ENCODE assay signal across 8 mouse cellular contexts in genomic region chr2:3285181-3285530, GRCm38 (mm10). TPM values are rescaled to one million over a fixed set of nuclear protein-coding genes. Genes with fewer than 3 reads are reported as not detected.
A peak's percentile ranks its signal among the peaks of the same experiment; 100 is the strongest.
DNase-seq lines count a peak whose midpoint lies in the region; ATAC-seq lines count a peak whose summit lies in the region.

No protein-coding gene starts in this region.

- H3K4me3 ChIP-seq in megakaryocyte, embryonic 14.5 days (replicated peaks) = peak overlapping the region; percentile 99
- H3K4me3 ChIP-seq in heart, embryonic 16.5 days (ENCODE audit: low read length) = peak overlapping the region; percentile 98
- H3K4me3 ChIP-seq in liver, embryonic 15.5 days (replicated peaks) = peak overlapping the region; percentile 86

- no peak for ATAC-seq in megakaryocyte, adult 5-6 weeks (ENCODE audit: poor library complexity, severe bottlenecking)
- no peak for ATAC-seq in heart, embryonic 16.5 days (replicated peaks; ENCODE audit: extremely low read depth, insufficient read depth, low FRiP score)
- no peak for ATAC-seq in liver, embryonic 15.5 days (ENCODE audit: insufficient read depth)

- H3K36me3 ChIP-seq in megakaryocyte, embryonic 14.5 days (replicated peaks; ENCODE audit: low read length) = no peaks in the 10 kb centered on the region
- no peaks in the 10 kb centered on the region for H3K36me3 ChIP-seq in heart, embryonic 16.5 days (ENCODE audit: control insufficient read depth, insufficient read depth)
- no peaks in the 10 kb centered on the region for H3K36me3 ChIP-seq in liver, embryonic 15.5 days (replicated peaks)

- peaks cover 47% of the 10 kb centered on the region for H3K4me1 ChIP-seq in megakaryocyte, embryonic 14.5 days
- H3K4me1 ChIP-seq in heart, embryonic 16.5 days (ENCODE audit: control insufficient read depth, insufficient read depth, low read length) = peaks cover 15% of the 10 kb centered on the region
- peaks cover 27% of the 10 kb centered on the region for H3K4me1 ChIP-seq in liver, embryonic 15.5 days (replicated peaks)

- H3K27ac ChIP-seq in heart, embryonic 16.5 days (ENCODE audit: low read length) = peak overlapping the region; percentile 91
- peak overlapping the region; percentile 81; the same call in 1 of the 2 replicates for H3K27ac ChIP-seq in liver, embryonic 15.5 days (replicated peaks)

- peak; percentile 31 for DNase-seq in c-Kit-positive CD71-positive TER-119-negative erythroid progenitor cells, embryonic 14.5 days (ENCODE audit: low read depth)
- DNase-seq in testis, postnatal 14 days (ENCODE audit: low spot score) = no peak
- no peak for DNase-seq in urinary bladder, postnatal 14 days (ENCODE audit: low spot score)
- no peak for DNase-seq in ovary, postnatal 36 days (ENCODE audit: low spot score)

- WGBS in heart, embryonic 16.5 days = 3% methylated on average over 6 of the region's 6 CpGs
- 1% methylated on average over 6 of the region's 6 CpGs for WGBS in liver, embryonic 15.5 days (ENCODE audit: insufficient replicate concordance)

- H3K9me3 ChIP-seq in megakaryocyte, embryonic 14.5 days = no peaks in the 10 kb centered on the region
- H3K9me3 ChIP-seq in heart, embryonic 16.5 days (replicated peaks; ENCODE audit: control insufficient read depth, low read length) = no peaks in the 10 kb centered on the region
- no peaks in the 10 kb centered on the region for H3K9me3 ChIP-seq in liver, embryonic 15.5 days (replicated peaks)

- no peaks in the 10 kb centered on the region for H3K27me3 ChIP-seq in megakaryocyte, embryonic 14.5 days (replicated peaks)
- H3K27me3 ChIP-seq in heart, embryonic 16.5 days (ENCODE audit: control insufficient read depth, insufficient read depth, low read length) = no peaks in the 10 kb centered on the region
- H3K27me3 ChIP-seq in liver, embryonic 15.5 days = no peaks in the 10 kb centered on the region

- H3K9ac ChIP-seq in heart, embryonic 16.5 days (ENCODE audit: low read length) = peak overlapping the region; percentile 93
- peak overlapping the region; percentile 86 for H3K9ac ChIP-seq in liver, embryonic 15.5 days

- peak overlapping the region; percentile 78 for H3K4me2 ChIP-seq in heart, embryonic 16.5 days (ENCODE audit: low read depth, low read length)
- H3K4me2 ChIP-seq in liver, embryonic 15.5 days = peak overlapping the region; percentile 97

RNA-seq across cellular contexts. Expression of gene Nmt2, which starts 1.1 kb away (rescaled TPM):
- polyA plus RNA-seq in megakaryocyte, embryonic 14.5 days (2012; ENCODE audit: insufficient read depth, low replicate concordance) = 0.37 and 13.6 TPM in 2 replicates
- 12.5 and 14.0 TPM in 2 replicates for total RNA-seq in megakaryocyte, adult 5-6 weeks (2015)
- total RNA-seq in megakaryocyte, adult 5-6 weeks (2017) = 17.0 and 21.9 TPM in 2 replicates
- 27.5 and 28.9 TPM in 2 replicates for polyA plus RNA-seq in heart, embryonic 16.5 days (2015; fragmentation: Nextera tagmentation; extraction: Ambion mirVana)
- 13.2 and 14.2 TPM in 2 replicates for polyA plus RNA-seq in liver, embryonic 15.5 days (2015; fragmentation: Nextera tagmentation; extraction: Ambion mirVana)

RNA-seq across cellular contexts. Expression of gene Rpp38, which starts 47.3 kb away (rescaled TPM):
- polyA plus RNA-seq in megakaryocyte, embryonic 14.5 days (2012; ENCODE audit: insufficient read depth, low replicate concordance) = 2.1 TPM in 1 of 2 replicates, not detected in the other
- 7.6 and 7.9 TPM in 2 replicates for total RNA-seq in megakaryocyte, adult 5-6 weeks (2015)
- 1.5 and 1.7 TPM in 2 replicates for total RNA-seq in megakaryocyte, adult 5-6 weeks (2017)
- polyA plus RNA-seq in heart, embryonic 16.5 days (2015; fragmentation: Nextera tagmentation; extraction: Ambion mirVana) = 10.9 and 11.9 TPM in 2 replicates
- polyA plus RNA-seq in liver, embryonic 15.5 days (2015; fragmentation: Nextera tagmentation; extraction: Ambion mirVana) = 6.7 and 7.2 TPM in 2 replicates

RNA-seq across cellular contexts. Expression of gene Acbd7, which starts 50.8 kb away (rescaled TPM):
- polyA plus RNA-seq in megakaryocyte, embryonic 14.5 days (2012; ENCODE audit: insufficient read depth, low replicate concordance) = not detected in 2 replicates
- total RNA-seq in megakaryocyte, adult 5-6 weeks (2015) = not detected in 2 replicates
- not detected in 2 replicates for total RNA-seq in megakaryocyte, adult 5-6 weeks (2017)
- 0.49 and 0.51 TPM in 2 replicates for polyA plus RNA-seq in heart, embryonic 16.5 days (2015; fragmentation: Nextera tagmentation; extraction: Ambion mirVana)
- 0.32 and 0.66 TPM in 2 replicates for polyA plus RNA-seq in liver, embryonic 15.5 days (2015; fragmentation: Nextera tagmentation; extraction: Ambion mirVana)
